Mouse (Mus musculus) intestine, embryonic 16.5 days (tissue): Measurements from ENCODE around the gene Tbx4. TPM values are rescaled to one million over a fixed set of nuclear protein-coding genes. Genes with fewer than 3 reads are reported as not detected.

Experiments used
- ATAC-seq: fragments of 200-750 bp; cut with Nextera tagmentation; 2 replicates; pipeline ENCODE4 v1.8.0; 2017; ENCODE audit warnings: moderate TSS enrichment, moderate library complexity
- H3K27ac ChIP-seq: fragments of 300-500 bp; sonication (generic); 2 replicates; pipeline ENCODE4 v1.5.1; 2014; ENCODE audit warnings: mild to moderate bottlenecking, low read length
- H3K27me3 ChIP-seq: fragments of 300-500 bp; sonication (generic); replicated peaks from 2 replicates; pipeline ENCODE4 v1.6.1; 2014; ENCODE audit warnings: low read length, control low read depth, mixed read lengths; ENCODE audit not compliant: control insufficient read depth, insufficient read depth
- H3K36me3 ChIP-seq: fragments of 300-500 bp; sonication (generic); 2 replicates; pipeline ENCODE4 v1.6.1; 2014; ENCODE audit warnings: low read length, control low read depth; ENCODE audit not compliant: control insufficient read depth, insufficient read depth
- H3K4me1 ChIP-seq: fragments of 300-500 bp; sonication (generic); 2 replicates; pipeline ENCODE4 v1.6.1; 2014; ENCODE audit warnings: low read length, control low read depth, mixed read lengths; ENCODE audit not compliant: control insufficient read depth, insufficient read depth
- H3K4me2 ChIP-seq: fragments of 300-500 bp; sonication (generic); 2 replicates; pipeline ENCODE4 v1.6.1; 2014; ENCODE audit warnings: low read depth, low read length, control low read depth
- H3K4me3 ChIP-seq: fragments of 300-500 bp; sonication (generic); 2 replicates; pipeline ENCODE4 v1.5.1; 2014; ENCODE audit warnings: mild to moderate bottlenecking, low read length
- H3K9ac ChIP-seq: fragments of 300-500 bp; sonication (generic); 2 replicates; pipeline ENCODE4 v1.6.1; 2014; ENCODE audit warnings: low read depth, low read length
- H3K9me3 ChIP-seq: fragments of 300-500 bp; sonication (generic); 2 replicates; pipeline ENCODE4 v1.6.1; 2016; ENCODE audit warnings: low read length, control low read depth; ENCODE audit not compliant: control insufficient read depth
- WGBS: fragments of 180-500 bp; shearing (Covaris S2); extraction: QIAGEN DNeasy Blood & Tissue Kit; methylation state at CpG from one replicate; pipeline ENCODE4 v1.1.7; 2014; 5-methylcytosine and 5-hydroxymethylcytosine counted together
- polyA plus RNA-seq: library from polyadenylated mRNA; unstranded; fragments of >200 nt; fragmentation: Nextera tagmentation; extraction: Ambion mirVana; gene quantifications from 2 replicates; pipeline ENCODE4 v1.2.1, GENCODE M21; 2015

Gene Tbx4
- polyA plus RNA-seq, 1 experiment from 2014 or later: not detected

- Histone ChIP-seq H3K27me3 (peaks cover 60% of the 10 kb centered on the region), H3K4me1 (peaks cover 23% of the 10 kb centered on the region), H3K27ac (peak overlapping the region; percentile 31; the same call in 1 of the 2 replicates), H3K36me3 (no peaks in the 10 kb centered on the region), H3K9ac (peak overlapping the region; percentile 48), H3K4me2 (peak overlapping the region; percentile 31), H3K4me3 (peak overlapping the region; percentile 28), H3K9me3 (no peaks in the 10 kb centered on the region)
- no peak for ATAC-seq
- 21% methylated on average over 21 of the region's 21 CpGs for WGBS
Measured at GRCm38 (mm10) chr11:85840803-85841145, 45.4 kb upstream of the Tbx4 start.

- Histone ChIP-seq H3K27ac (no peak overlapping the region), H3K27me3 (peaks cover 59% of the 10 kb centered on the region), H3K4me1 (peaks cover 26% of the 10 kb centered on the region), H3K4me3 (no peak overlapping the region), H3K4me2 (0 out of 2 replicates have a peak overlapping the region, but pooled peaks have one; percentile 31), H3K36me3 (no peaks in the 10 kb centered on the region), H3K9me3 (no peaks in the 10 kb centered on the region), H3K9ac (no peak overlapping the region)
- 32% methylated on average over 8 of the region's 8 CpGs for WGBS
- ATAC-seq: no peak
Measured at GRCm38 (mm10) chr11:85841211-85841681, 45.0 kb upstream of the Tbx4 start.

GRCm38 (mm10) chr11:85841980-85842379 lies 44.2 kb upstream of the Tbx4 start:
- Histone ChIP-seq H3K27ac (peak overlapping the region; percentile 36; the same call in 1 of the 2 replicates), H3K4me3 (peak overlapping the region; percentile 41), H3K4me1 (peaks cover 26% of the 10 kb centered on the region), H3K27me3 (peaks cover 52% of the 10 kb centered on the region), H3K36me3 (no peaks in the 10 kb centered on the region), H3K4me2 (peak overlapping the region; percentile 66), H3K9ac (peak overlapping the region; percentile 56), H3K9me3 (no peaks in the 10 kb centered on the region)
- 1% methylated on average over 31 of the region's 32 CpGs for WGBS
- ATAC-seq: peak; percentile 24

- ATAC-seq: 0 out of 2 replicates have a peak, but pooled peaks have one; percentile 19
- H3K36me3 ChIP-seq: no peaks in the 10 kb centered on the region
- H3K9ac ChIP-seq: peak overlapping the region; percentile 67
- peaks cover 21% of the 10 kb centered on the region for H3K4me1 ChIP-seq
- H3K4me3 ChIP-seq: peak overlapping the region; percentile 58
- H3K27ac ChIP-seq: 0 out of 2 replicates have a peak overlapping the region, but pooled peaks have one; percentile 65
- H3K9me3 ChIP-seq: no peaks in the 10 kb centered on the region
- peaks cover 45% of the 10 kb centered on the region for H3K27me3 ChIP-seq
- peak overlapping the region; percentile 87 for H3K4me2 ChIP-seq
- WGBS: 12% methylated on average over 24 of the region's 24 CpGs
Measured at GRCm38 (mm10) chr11:85842596-85843346, 43.5 kb upstream of the Tbx4 start.

- under 1% methylated on average over 18 of the region's 18 CpGs for WGBS
- peaks cover 18% of the 10 kb centered on the region for H3K4me1 ChIP-seq
- H3K27me3 ChIP-seq: peaks cover 40% of the 10 kb centered on the region
Measured at GRCm38 (mm10) chr11:85843347-85843692, 42.9 kb upstream of the Tbx4 start.

GRCm38 (mm10) chr11:85844144-85844965 lies 41.9 kb upstream of the Tbx4 start:
- peaks cover 18% of the 10 kb centered on the region for H3K4me1 ChIP-seq

More at GRCm38 (mm10) chr11:85843347-85843692, 42.9 kb upstream of the Tbx4 start:
- H3K4me3 ChIP-seq: peak overlapping the region; percentile 58
- H3K9me3 ChIP-seq: no peaks in the 10 kb centered on the region
- peak overlapping the region; percentile 65 for H3K27ac ChIP-seq
- peak overlapping the region; percentile 87 for H3K4me2 ChIP-seq
- peak overlapping the region; percentile 67 for H3K9ac ChIP-seq
- H3K36me3 ChIP-seq: no peaks in the 10 kb centered on the region
- peak; percentile 49 for ATAC-seq

GRCm38 (mm10) chr11:85844971-85845370 lies 41.3 kb upstream of the Tbx4 start:
- Histone ChIP-seq H3K9me3 (no peaks in the 10 kb centered on the region), H3K4me2 (peak overlapping the region; percentile 87), H3K27me3 (peaks cover 24% of the 10 kb centered on the region), H3K4me3 (peak overlapping the region; percentile 58), H3K9ac (peak overlapping the region; percentile 67), H3K4me1 (peaks cover 18% of the 10 kb centered on the region), H3K27ac (no peak overlapping the region), H3K36me3 (no peaks in the 10 kb centered on the region)
- no peak for ATAC-seq
- 40% methylated on average over 5 of the region's 5 CpGs for WGBS

More at GRCm38 (mm10) chr11:85844144-85844965, 41.9 kb upstream of the Tbx4 start:
- Histone ChIP-seq H3K4me3 (peak overlapping the region; percentile 58), H3K36me3 (no peaks in the 10 kb centered on the region), H3K27ac (peak overlapping the region; percentile 65), H3K9ac (peak overlapping the region; percentile 67), H3K9me3 (no peaks in the 10 kb centered on the region), H3K4me2 (peak overlapping the region; percentile 87), H3K27me3 (peaks cover 30% of the 10 kb centered on the region)
- peak; percentile 65 for ATAC-seq
- under 1% methylated on average over 54 of the region's 54 CpGs for WGBS

GRCm38 (mm10) chr11:85845921-85846320 lies 40.3 kb upstream of the Tbx4 start:
- H3K4me2 ChIP-seq: no peak overlapping the region
- no peak for ATAC-seq
- H3K27me3 ChIP-seq: peaks cover 15% of the 10 kb centered on the region
- H3K27ac ChIP-seq: no peak overlapping the region
- WGBS: 42% methylated on average over 5 of the region's 5 CpGs
- no peaks in the 10 kb centered on the region for H3K9me3 ChIP-seq
- no peaks in the 10 kb centered on the region for H3K36me3 ChIP-seq
- no peak overlapping the region for H3K4me3 ChIP-seq
- H3K4me1 ChIP-seq: peaks cover 14% of the 10 kb centered on the region
- H3K9ac ChIP-seq: no peak overlapping the region

GRCm38 (mm10) chr11:85846509-85846908 lies 39.7 kb upstream of the Tbx4 start:
- Histone ChIP-seq H3K4me1 (peaks cover 14% of the 10 kb centered on the region), H3K9ac (no peak overlapping the region), H3K27me3 (peaks cover 15% of the 10 kb centered on the region), H3K9me3 (no peaks in the 10 kb centered on the region), H3K36me3 (no peaks in the 10 kb centered on the region), H3K4me2 (no peak overlapping the region), H3K4me3 (no peak overlapping the region), H3K27ac (no peak overlapping the region)
- ATAC-seq: no peak
- 76% methylated on average over 4 of the region's 4 CpGs for WGBS
